Mouse (Mus musculus) neural tube, embryonic 14.5 days (tissue): Measurements from ENCODE around the gene Pgrmc1. TPM values are rescaled to one million over a fixed set of nuclear protein-coding genes. Genes with fewer than 3 reads are reported as not detected.

Experiments used
- ATAC-seq: fragments of 200-750 bp; cut with Nextera tagmentation; 2 replicates; pipeline ENCODE4 v1.8.0; 2017; ENCODE audit warnings: low read depth, mild to moderate bottlenecking, moderate TSS enrichment, moderate library complexity
- H3K27ac ChIP-seq: fragments of 300-500 bp; sonication (generic); 2 replicates; pipeline ENCODE4 v1.5.1; 2014; ENCODE audit warnings: low read depth, mild to moderate bottlenecking, control low read depth, low read length, moderate library complexity, mixed read lengths
- H3K27me3 ChIP-seq: fragments of 300-500 bp; sonication (generic); 2 replicates; pipeline ENCODE4 v1.6.1; 2014; ENCODE audit warnings: low read length; ENCODE audit not compliant: control insufficient read depth, insufficient read depth
- H3K36me3 ChIP-seq: fragments of 300-500 bp; sonication (generic); 2 replicates; pipeline ENCODE4 v1.6.1; 2014; ENCODE audit warnings: low read length, mixed read lengths; ENCODE audit not compliant: control insufficient read depth, insufficient read depth
- H3K4me1 ChIP-seq: fragments of 300-500 bp; sonication (generic); 2 replicates; pipeline ENCODE4 v1.6.1; 2014; ENCODE audit warnings: low read length; ENCODE audit not compliant: control insufficient read depth, insufficient read depth
- H3K4me2 ChIP-seq: fragments of 300-500 bp; sonication (generic); 2 replicates; pipeline ENCODE4 v1.6.1; 2014; ENCODE audit warnings: mild to moderate bottlenecking, low read depth, low read length, control low read depth
- H3K4me3 ChIP-seq: fragments of 300-500 bp; sonication (generic); 2 replicates; pipeline ENCODE4 v1.5.1; 2014; ENCODE audit warnings: low read depth, low read length, control low read depth, mixed read lengths
- H3K9ac ChIP-seq: fragments of 300-500 bp; sonication (generic); replicated peaks from 2 replicates; pipeline ENCODE4 v1.6.1; 2014; ENCODE audit warnings: low read depth, mild to moderate bottlenecking, control low read depth, low read length, mixed read lengths
- H3K9me3 ChIP-seq: fragments of 300-500 bp; sonication (generic); 2 replicates; pipeline ENCODE4 v1.6.1; 2016; ENCODE audit warnings: low read length; ENCODE audit not compliant: control insufficient read depth
- WGBS: fragments of 180-500 bp; shearing (Covaris S2); extraction: QIAGEN DNeasy Blood & Tissue Kit; methylation state at CpG from one replicate; pipeline ENCODE4 v1.1.7; 2014; 5-methylcytosine and 5-hydroxymethylcytosine counted together
- polyA plus RNA-seq: library from polyadenylated mRNA; unstranded; fragments of >200 nt; fragmentation: Nextera tagmentation; extraction: Ambion mirVana; gene quantifications from 2 replicates; pipeline ENCODE4 v1.2.1, GENCODE M21; 2014

Gene Pgrmc1
- polyA plus RNA-seq, 1 experiment from 2014 or later, result 623 TPM

DNA sequence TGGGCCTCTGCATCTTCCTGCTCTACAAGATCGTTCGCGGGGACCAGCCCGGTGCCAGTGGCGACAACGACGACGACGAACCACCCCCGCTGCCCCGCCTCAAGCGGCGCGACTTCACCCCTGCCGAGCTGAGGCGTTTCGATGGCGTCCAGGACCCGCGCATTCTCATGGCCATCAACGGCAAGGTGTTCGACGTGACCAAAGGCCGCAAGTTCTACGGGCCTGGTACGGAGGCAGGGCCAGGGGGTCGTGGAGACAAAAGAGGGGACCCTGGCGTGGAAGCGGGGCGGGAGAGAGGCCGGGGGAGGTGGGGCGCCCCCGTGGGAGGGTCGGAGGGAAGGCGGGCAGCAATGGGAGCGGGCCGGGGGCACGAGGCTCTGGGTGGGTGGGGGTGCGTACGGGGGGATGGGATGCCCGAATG, 394 bp downstream of the Pgrmc1 start:
- Histone ChIP-seq H3K4me1 (peaks cover 6% of the 10 kb centered on the region; the same call in 1 of the 2 replicates), H3K4me3 (peak overlapping the region; percentile 55), H3K36me3 (no peaks in the 10 kb centered on the region), H3K4me2 (peak overlapping the region; percentile 57), H3K9ac (peak overlapping the region; percentile 69), H3K27ac (peak overlapping the region; percentile 73), H3K9me3 (no peaks in the 10 kb centered on the region), H3K27me3 (no peaks in the 10 kb centered on the region)
- ATAC-seq, result peak; percentile 63
- 27% methylated on average over 34 of the region's 41 CpGs for WGBS

DNA sequence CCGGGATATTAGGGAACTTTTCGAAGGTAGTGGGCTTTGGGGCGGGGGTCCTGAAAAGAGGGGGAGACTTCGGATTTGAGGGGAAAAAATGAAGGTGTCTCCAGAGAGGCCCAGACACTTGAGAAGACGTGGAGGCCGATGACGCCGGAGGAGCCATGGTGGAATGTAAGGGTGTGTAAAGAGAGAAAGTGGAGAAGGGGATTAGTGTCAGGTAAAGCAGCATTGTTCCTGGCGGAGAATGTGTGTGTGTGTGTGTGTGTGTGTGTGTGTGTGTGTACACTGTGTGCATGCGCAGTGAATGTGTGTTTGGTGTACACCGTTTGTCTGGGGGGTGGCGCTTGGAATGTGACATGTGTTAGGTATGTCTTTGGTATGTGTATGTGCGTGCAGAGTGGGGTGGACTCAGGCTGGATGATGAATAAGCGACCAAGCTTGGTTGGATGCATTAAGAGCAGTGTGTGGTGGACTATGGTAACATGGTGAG, 897 bp downstream of the Pgrmc1 start:
- peak overlapping the region; percentile 57 for H3K4me2 ChIP-seq
- no peaks in the 10 kb centered on the region for H3K9me3 ChIP-seq
- H3K27ac ChIP-seq, result peak overlapping the region; percentile 73
- H3K4me3 ChIP-seq, result peak overlapping the region; percentile 55
- peak; percentile 35; the same call in 1 of the 2 replicates for ATAC-seq
- no peaks in the 10 kb centered on the region for H3K36me3 ChIP-seq
- peaks cover 6% of the 10 kb centered on the region; the same call in 1 of the 2 replicates for H3K4me1 ChIP-seq
- WGBS, result 27% methylated on average over 14 of the region's 14 CpGs
- peak overlapping the region; percentile 69 for H3K9ac ChIP-seq
- H3K27me3 ChIP-seq, result no peaks in the 10 kb centered on the region

DNA sequence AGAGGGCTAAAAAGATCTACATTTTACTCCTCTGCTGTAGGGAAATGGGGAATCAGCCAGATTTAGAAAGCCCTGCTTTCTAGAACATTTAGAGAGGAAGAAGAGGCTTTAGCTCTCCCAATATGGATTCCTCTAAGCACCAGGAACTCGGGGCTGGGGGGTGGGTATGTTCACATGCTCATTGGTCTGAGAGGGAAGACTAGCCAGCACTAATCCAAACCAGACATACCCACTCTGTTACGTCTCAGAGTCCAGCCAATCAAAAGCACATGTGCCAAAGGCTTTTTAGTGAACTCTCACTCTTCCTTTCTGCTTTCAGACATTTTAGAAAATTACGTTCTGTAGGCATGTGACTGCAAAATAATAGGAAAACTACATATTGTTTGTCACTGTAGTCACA, 1.6 kb downstream of the Pgrmc1 start:
- H3K4me2 ChIP-seq, result peak overlapping the region; percentile 57
- 33% methylated on average over 3 of the region's 3 CpGs for WGBS
- no peak for ATAC-seq
- peak overlapping the region; percentile 55 for H3K4me3 ChIP-seq
- H3K9me3 ChIP-seq, result no peaks in the 10 kb centered on the region
- no peaks in the 10 kb centered on the region for H3K27me3 ChIP-seq
- peak overlapping the region; percentile 69; the same call in 1 of the 2 replicates for H3K9ac ChIP-seq
- peaks cover 6% of the 10 kb centered on the region; the same call in 1 of the 2 replicates for H3K4me1 ChIP-seq
- 0 out of 2 replicates have a peak, but pooled peaks cover 4% of the 10 kb centered on the region for H3K36me3 ChIP-seq
- no peak overlapping the region for H3K27ac ChIP-seq

DNA sequence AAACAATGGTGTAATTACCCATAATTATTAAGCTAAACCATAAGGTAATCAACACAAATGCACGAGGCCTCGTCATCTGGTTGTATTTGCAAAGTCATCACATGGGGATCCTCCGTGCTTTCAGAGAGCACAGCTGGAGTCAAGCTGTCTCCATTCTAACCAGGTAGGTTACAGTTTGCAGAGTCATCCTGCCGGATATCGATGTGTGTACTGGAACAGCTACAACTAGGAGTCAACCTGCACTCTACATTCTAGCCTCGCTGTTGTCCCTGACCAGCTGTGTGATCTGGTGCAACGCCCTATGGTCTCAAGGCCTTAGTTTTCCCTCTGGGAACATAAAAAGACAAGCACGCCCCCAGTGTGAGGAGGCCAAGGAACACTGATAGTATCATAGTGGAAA, 2.1 kb downstream of the Pgrmc1 start:
- H3K27ac ChIP-seq, result no peak overlapping the region
- no peaks in the 10 kb centered on the region for H3K27me3 ChIP-seq
- no peak overlapping the region for H3K9ac ChIP-seq
- no peaks in the 10 kb centered on the region for H3K9me3 ChIP-seq
- peak overlapping the region; percentile 57 for H3K4me2 ChIP-seq
- 57% methylated on average over 8 of the region's 8 CpGs for WGBS
- ATAC-seq, result no peak
- H3K4me1 ChIP-seq, result peaks cover 6% of the 10 kb centered on the region; the same call in 1 of the 2 replicates
- H3K4me3 ChIP-seq, result peak overlapping the region; percentile 55; the same call in 1 of the 2 replicates
- H3K36me3 ChIP-seq, result 0 out of 2 replicates have a peak, but pooled peaks cover 6% of the 10 kb centered on the region

DNA sequence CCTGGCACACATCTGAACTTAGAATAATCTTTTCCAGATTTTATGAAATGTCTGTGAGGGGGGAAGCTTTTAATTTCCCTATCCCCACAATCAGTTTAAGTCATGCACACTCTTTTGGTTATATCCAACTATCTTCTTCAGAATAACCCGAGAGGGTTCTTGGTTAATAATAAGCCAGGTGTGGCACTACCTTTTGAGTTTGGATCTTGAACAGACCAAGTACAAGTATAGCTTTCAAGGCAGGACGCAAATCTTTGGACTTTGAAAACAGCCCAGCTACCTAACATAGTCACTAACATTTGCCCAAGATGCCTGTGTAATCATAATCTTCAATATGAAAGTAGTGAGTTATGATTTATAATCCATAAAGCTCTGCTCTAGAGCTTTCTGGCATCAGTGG, 4.9 kb downstream of the Pgrmc1 start:
- ATAC-seq, result no peak
- H3K4me1 ChIP-seq, result peaks cover 6% of the 10 kb centered on the region; the same call in 1 of the 2 replicates
- WGBS, result 89% methylated on average over 2 of the region's 2 CpGs
- no peak overlapping the region for H3K4me3 ChIP-seq
- no peak overlapping the region for H3K9ac ChIP-seq
- H3K4me2 ChIP-seq, result no peak overlapping the region
- no peak overlapping the region for H3K27ac ChIP-seq
- no peaks in the 10 kb centered on the region for H3K9me3 ChIP-seq
- H3K36me3 ChIP-seq, result 0 out of 2 replicates have a peak, but pooled peaks cover 7% of the 10 kb centered on the region
- H3K27me3 ChIP-seq, result no peaks in the 10 kb centered on the region

DNA sequence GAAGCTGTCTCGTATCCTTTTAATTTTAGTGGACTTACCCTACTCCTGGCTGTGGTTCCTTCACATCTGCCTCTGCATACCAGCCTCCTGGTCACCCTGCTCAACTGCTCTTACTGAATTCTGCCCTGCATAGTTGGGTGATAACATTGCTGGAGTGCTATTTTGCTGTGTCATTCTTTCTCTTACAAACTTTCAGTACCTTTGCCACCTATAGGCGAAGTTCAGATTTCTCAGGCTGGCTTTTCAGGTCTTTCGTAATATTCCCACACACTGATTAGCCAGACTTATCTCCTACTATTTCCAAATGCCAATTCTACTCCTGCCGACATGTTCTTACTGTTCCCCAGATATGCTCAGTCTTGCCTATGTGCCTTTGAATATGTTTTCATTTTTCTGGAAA, 6.0 kb downstream of the Pgrmc1 start:
- H3K9me3 ChIP-seq, result no peaks in the 10 kb centered on the region
- no peak overlapping the region for H3K27ac ChIP-seq
- H3K4me2 ChIP-seq, result no peak overlapping the region
- H3K27me3 ChIP-seq, result no peaks in the 10 kb centered on the region
- WGBS, result 96% methylated on average over 4 of the region's 4 CpGs
- no peak overlapping the region for H3K4me3 ChIP-seq
- ATAC-seq, result no peak
- no peak overlapping the region for H3K9ac ChIP-seq
- H3K36me3 ChIP-seq, result 0 out of 2 replicates have a peak, but pooled peaks cover 7% of the 10 kb centered on the region
- H3K4me1 ChIP-seq, result peaks cover 6% of the 10 kb centered on the region; the same call in 1 of the 2 replicates

DNA sequence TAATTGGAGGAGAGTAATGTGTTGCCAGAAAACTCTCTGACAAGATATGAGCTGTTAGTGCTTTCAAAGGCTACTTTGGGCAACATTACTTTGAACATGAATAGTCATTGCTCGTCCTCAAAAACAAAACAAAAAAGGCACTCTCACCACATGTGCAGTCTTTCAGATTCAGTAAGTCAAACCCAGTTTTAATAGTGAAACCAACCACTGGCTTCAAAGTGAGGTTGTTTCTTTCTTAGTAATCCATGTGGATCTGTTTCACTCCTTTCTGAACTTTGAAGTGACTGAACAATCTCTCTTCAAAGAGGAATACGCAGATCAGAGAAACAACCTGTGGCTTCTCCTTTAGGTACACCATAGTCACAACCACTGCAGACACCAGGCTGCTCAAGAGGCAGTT, 11.1 kb downstream of the Pgrmc1 start:
- Histone ChIP-seq H3K4me1 (no peaks in the 10 kb centered on the region), H3K27me3 (no peaks in the 10 kb centered on the region), H3K9me3 (no peaks in the 10 kb centered on the region), H3K9ac (no peak overlapping the region), H3K4me2 (no peak overlapping the region), H3K36me3 (0 out of 2 replicates have a peak, but pooled peaks cover 7% of the 10 kb centered on the region), H3K27ac (no peak overlapping the region), H3K4me3 (no peak overlapping the region)
- ATAC-seq, result no peak
- WGBS, result 90% methylated on average over 2 of the region's 2 CpGs

DNA sequence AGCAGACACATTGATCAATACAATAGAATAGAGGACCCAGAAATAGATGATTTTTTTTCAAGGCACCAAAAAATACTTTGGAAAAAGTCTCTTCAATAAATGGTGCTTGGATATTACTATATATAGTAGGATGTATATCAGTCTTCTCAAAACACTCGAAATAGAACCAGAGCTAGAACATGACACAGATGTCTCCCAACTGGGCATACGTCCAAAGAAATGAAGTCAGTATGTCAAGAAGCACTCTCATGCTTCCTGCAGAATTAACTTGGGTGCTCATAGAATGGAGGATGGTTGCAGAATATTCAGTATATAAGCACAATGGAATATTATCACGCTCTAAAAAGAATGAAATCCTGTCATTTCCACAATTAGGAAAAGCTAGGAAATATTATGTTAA, 30.1 kb downstream of the Pgrmc1 start:
- Histone ChIP-seq H3K4me2 (no peak overlapping the region), H3K27me3 (no peaks in the 10 kb centered on the region), H3K27ac (no peak overlapping the region), H3K4me1 (no peaks in the 10 kb centered on the region), H3K9me3 (no peaks in the 10 kb centered on the region), H3K4me3 (no peak overlapping the region), H3K9ac (no peak overlapping the region), H3K36me3 (no peaks in the 10 kb centered on the region)
- 80% methylated on average over 3 of the region's 3 CpGs for WGBS
- ATAC-seq, result no peak

DNA sequence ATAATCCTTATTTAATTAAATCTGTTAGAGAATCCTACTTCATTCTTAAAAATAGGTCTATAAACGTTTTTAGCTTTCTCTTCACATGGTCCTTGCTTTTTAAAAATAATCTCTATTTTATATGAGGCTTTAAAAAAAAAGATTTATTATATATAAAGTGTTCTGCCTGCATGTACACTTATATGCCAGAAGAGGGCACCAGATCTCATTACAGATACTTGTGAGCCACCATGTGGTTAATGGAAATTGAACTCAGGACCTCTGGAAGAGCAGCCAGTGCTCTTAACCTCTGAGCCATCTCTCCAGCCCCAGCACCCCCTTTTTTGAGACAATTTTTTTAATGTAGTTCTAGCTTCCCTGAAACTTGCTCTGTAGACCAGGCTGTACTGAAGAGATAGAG, 32.8 kb downstream of the Pgrmc1 start:
- Histone ChIP-seq H3K4me3 (no peak overlapping the region), H3K9ac (no peak overlapping the region), H3K4me1 (no peaks in the 10 kb centered on the region), H3K36me3 (no peaks in the 10 kb centered on the region), H3K27ac (no peak overlapping the region), H3K27me3 (no peaks in the 10 kb centered on the region), H3K9me3 (no peaks in the 10 kb centered on the region), H3K4me2 (no peak overlapping the region)
- no peak for ATAC-seq
- WGBS, result 5% methylated on average over 1 of the region's 1 CpGs
